11 mouse cellular contexts compared by ENCODE assay signal in the genomic region with DNA sequence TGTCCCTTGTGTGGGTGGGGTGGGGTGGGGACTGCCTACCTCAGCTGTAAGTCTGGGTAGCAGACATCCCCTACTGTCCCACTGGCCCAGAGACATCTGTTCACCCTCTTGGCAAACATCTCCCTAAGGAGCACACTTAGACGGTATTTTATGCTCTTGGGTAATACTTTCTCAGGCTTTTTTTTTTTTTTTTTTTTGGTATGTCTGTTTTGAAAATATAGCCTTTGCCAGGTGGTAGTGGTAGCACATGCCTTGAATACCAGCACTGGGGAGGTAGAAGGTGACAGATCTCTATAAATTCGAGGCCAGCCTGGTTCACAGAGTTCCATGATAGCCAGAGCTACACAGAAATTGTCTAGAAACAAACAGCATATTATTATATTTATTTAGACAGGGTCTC. TPM values are rescaled to one million over a fixed set of nuclear protein-coding genes. Genes with fewer than 3 reads are reported as not detected.
DNase-seq lines count a peak whose midpoint lies in the region; ATAC-seq and TF ChIP-seq lines count a peak whose summit lies in the region.
"Had no signal": no experiment of that assay in that cellular context is flagged by ENCODE, and none has a peak within 500 bp of the region (broad histone marks: within the 10 kb centered on the region; RNA-seq: fewer than 3 reads in every experiment).

No protein-coding gene starts in this region.

- intact Hi-C loops in heart, postnatal 10 days (cut with DNase I) = loop anchor here (1.0 to 2.0 kb wide), 2 partner anchors 11 to 15 kb away; a partner anchor contains a TSS

- H3K4me3 ChIP-seq in heart, embryonic 12.5 days = no peak overlapping the region
- H3K4me3 ChIP-seq in liver, adult 2 months (ENCODE audit: insufficient read depth, low read depth, low read length) = no peak overlapping the region
- no peak overlapping the region for H3K4me3 ChIP-seq in liver, embryonic 11.5 days (ENCODE audit: low read depth, low read length)
- no peak overlapping the region for H3K4me3 ChIP-seq in brown adipose tissue, adult 24 weeks (ENCODE audit: insufficient read depth, low read depth, low read length)
- no peak overlapping the region for H3K4me3 ChIP-seq in liver, embryonic 13.5 days (replicated peaks)

- no peak for TF ChIP-seq CTCF in liver, adult 2 months (IDR thresholded peaks at IDR 0.05; ENCODE audit: low read depth, low read length)

- no peak for TF ChIP-seq POLR2A in liver, adult 2 months (IDR thresholded peaks at IDR 0.05; ENCODE audit: extremely low read depth, insufficient read depth, low read length)

- WGBS in heart, embryonic 12.5 days = 69% methylated on average over 2 of the region's 2 CpGs
- 27% methylated on average over 2 of the region's 2 CpGs for WGBS in liver, adult 2 months
- 51% methylated on average over 2 of the region's 2 CpGs for WGBS in liver, embryonic 11.5 days
- WGBS in liver, embryonic 13.5 days (ENCODE audit: insufficient replicate concordance) = 46% methylated on average over 2 of the region's 2 CpGs

- H3K79me2 ChIP-seq in liver, adult 2 months (ENCODE audit: control insufficient read depth, insufficient read depth, low read length) = peaks cover 3% of the 10 kb centered on the region; the same call in 1 of the 2 replicates

- no peak overlapping the region for H3K9ac ChIP-seq in heart, embryonic 12.5 days
- H3K9ac ChIP-seq in liver, adult 2 months (ENCODE audit: low read depth, low read length) = no peak overlapping the region
- H3K9ac ChIP-seq in liver, embryonic 11.5 days (ENCODE audit: low read depth, low read length) = no peak overlapping the region
- no peak overlapping the region for H3K9ac ChIP-seq in liver, embryonic 13.5 days

- H3K9me3 ChIP-seq in heart, embryonic 12.5 days (replicated peaks) = no peaks in the 10 kb centered on the region
- no peaks in the 10 kb centered on the region for H3K9me3 ChIP-seq in liver, embryonic 11.5 days (ENCODE audit: control insufficient read depth, low read length)
- H3K9me3 ChIP-seq in liver, embryonic 13.5 days (replicated peaks) = no peaks in the 10 kb centered on the region

- DNase-seq in heart, postnatal 10 days = no peak
- no peak for DNase-seq in liver, adult 2 months (ENCODE audit: extremely low read depth, low read depth, low spot score)
- DNase-seq in liver, embryonic 11.5 days (ENCODE audit: low spot score) = no peak
- DNase-seq in liver, embryonic 13.5 days = no peak
- DNase-seq in right cerebral cortex, postnatal 36 days (ENCODE audit: low spot score in 2 of 2) = no peak
- DNase-seq: gastrocnemius, postnatal 10 days; thymus, postnatal 36 days had no signal

- peak overlapping the region; percentile 78; the same call in 1 of the 2 replicates for H3K27ac ChIP-seq in heart, embryonic 12.5 days (ENCODE audit: poor library complexity, severe bottlenecking)
- H3K27ac ChIP-seq in liver, adult 2 months (replicated peaks; ENCODE audit: insufficient read depth, low read depth, low read length) = peak overlapping the region; percentile 94
- H3K27ac ChIP-seq in liver, embryonic 11.5 days (ENCODE audit: low read depth, low read length) = no peak overlapping the region; the same call in 1 of the 2 replicates
- H3K27ac ChIP-seq in brown adipose tissue, adult 24 weeks (replicated peaks; ENCODE audit: low read depth, low read length) = peak overlapping the region; percentile 97
- peak overlapping the region; percentile 62 for H3K27ac ChIP-seq in liver, embryonic 13.5 days

- H3K4me1 ChIP-seq in heart, embryonic 12.5 days (replicated peaks) = peaks cover 40% of the 10 kb centered on the region
- H3K4me1 ChIP-seq in liver, adult 2 months (ENCODE audit: control insufficient read depth, insufficient read depth, low read length) = peaks cover 47% of the 10 kb centered on the region
- peaks cover 15% of the 10 kb centered on the region for H3K4me1 ChIP-seq in liver, embryonic 11.5 days (replicated peaks; ENCODE audit: control insufficient read depth, insufficient read depth, low read length)
- H3K4me1 ChIP-seq in brown adipose tissue, adult 24 weeks (ENCODE audit: control insufficient read depth, insufficient read depth, insufficient read length, low read length) = peaks cover 27% of the 10 kb centered on the region
- H3K4me1 ChIP-seq in liver, embryonic 13.5 days (replicated peaks) = peaks cover 70% of the 10 kb centered on the region

- H3K4me2 ChIP-seq in heart, embryonic 12.5 days = no peak overlapping the region
- no peak overlapping the region for H3K4me2 ChIP-seq in liver, embryonic 11.5 days
- H3K4me2 ChIP-seq in liver, embryonic 13.5 days = no peak overlapping the region

- H3K27me3 ChIP-seq in heart, embryonic 12.5 days (replicated peaks) = no peaks in the 10 kb centered on the region
- H3K27me3 ChIP-seq in liver, adult 2 months (ENCODE audit: control insufficient read depth, insufficient read depth, low read length) = no peaks in the 10 kb centered on the region
- H3K27me3 ChIP-seq in liver, embryonic 11.5 days (replicated peaks; ENCODE audit: control insufficient read depth, insufficient read depth, low read length) = no peaks in the 10 kb centered on the region
- H3K27me3 ChIP-seq in liver, embryonic 13.5 days = no peaks in the 10 kb centered on the region

- no peak for ATAC-seq in heart, embryonic 12.5 days (ENCODE audit: insufficient number of reproducible peaks, low FRiP score)
- no peak for ATAC-seq in liver, embryonic 11.5 days (replicated peaks; ENCODE audit: low FRiP score)
- no peak for ATAC-seq in liver, embryonic 13.5 days (ENCODE audit: low read depth)
- ATAC-seq in megakaryocyte, adult 5-6 weeks (ENCODE audit: poor library complexity, severe bottlenecking) = no peak
- ATAC-seq: activated CD4-positive, CD25-positive, alpha-beta regulatory T cell, adult 4 months had no signal

- peaks cover 46% of the 10 kb centered on the region for H3K36me3 ChIP-seq in heart, embryonic 12.5 days
- H3K36me3 ChIP-seq in liver, adult 2 months (ENCODE audit: control insufficient read depth, insufficient read depth, low read length) = peaks cover 42% of the 10 kb centered on the region
- H3K36me3 ChIP-seq in liver, embryonic 11.5 days (ENCODE audit: control insufficient read depth, insufficient read depth, low read length) = peaks cover 31% of the 10 kb centered on the region
- H3K36me3 ChIP-seq in liver, embryonic 13.5 days = peaks cover 49% of the 10 kb centered on the region

RNA-seq across cellular contexts. Expression of a gene that starts 1.1 kb away (rescaled TPM):
- 137 and 142 TPM in 2 replicates for polyA plus RNA-seq in heart, embryonic 12.5 days (2016; fragmentation: Nextera tagmentation; extraction: Ambion mirVana)
- total RNA-seq in heart, postnatal 10 days (2021) = 1,000 to 10,000 TPM; 1,137 to 1,217 TPM
- 636 and 645 TPM in 2 replicates for total RNA-seq in liver, adult 2 months (2014; rRNA removed)
- polyA plus RNA-seq in liver, adult 2 months (2012; rRNA removed) = 561 and 625 TPM in 2 replicates
- 107 TPM in 2 replicates for polyA plus RNA-seq in liver, embryonic 11.5 days (2014; fragmentation: Nextera tagmentation; extraction: Ambion mirVana)
- 3,379 and 3,601 TPM in 2 replicates for polyA plus RNA-seq in brown adipose tissue, adult 24 weeks (2012; ENCODE audit: insufficient read depth, insufficient read length, missing spikeins)
- polyA plus RNA-seq in liver, embryonic 13.5 days (2015; fragmentation: Nextera tagmentation; extraction: Ambion mirVana) = 74.5 and 77.7 TPM in 2 replicates
- total RNA-seq in megakaryocyte, adult 5-6 weeks (2015) = 119 TPM in 2 replicates
- total RNA-seq in megakaryocyte, adult 5-6 weeks (2017) = 78.8 and 82.8 TPM in 2 replicates

RNA-seq across cellular contexts. Expression of a gene that starts 9.7 kb away (rescaled TPM):
- 4.2 and 4.4 TPM in 2 replicates for polyA plus RNA-seq in heart, embryonic 12.5 days (2016; fragmentation: Nextera tagmentation; extraction: Ambion mirVana)
- 10 to 100 TPM; 35.0 to 35.8 TPM for total RNA-seq in heart, postnatal 10 days (2021)
- total RNA-seq in liver, adult 2 months (2014; rRNA removed) = 9.5 and 11.0 TPM in 2 replicates
- polyA plus RNA-seq in liver, adult 2 months (2012; rRNA removed) = 7.9 and 16.4 TPM in 2 replicates
- 2.9 and 5.1 TPM in 2 replicates for polyA plus RNA-seq in liver, embryonic 11.5 days (2014; fragmentation: Nextera tagmentation; extraction: Ambion mirVana)
- polyA plus RNA-seq in brown adipose tissue, adult 24 weeks (2012; ENCODE audit: insufficient read depth, insufficient read length, missing spikeins) = 12.0 and 14.6 TPM in 2 replicates
- 1.6 and 3.1 TPM in 2 replicates for polyA plus RNA-seq in liver, embryonic 13.5 days (2015; fragmentation: Nextera tagmentation; extraction: Ambion mirVana)
- total RNA-seq in megakaryocyte, adult 5-6 weeks (2015) = 3.1 and 13.4 TPM in 2 replicates
- 5.2 and 5.9 TPM in 2 replicates for total RNA-seq in megakaryocyte, adult 5-6 weeks (2017)

RNA-seq across cellular contexts. Expression of a gene that starts 15.6 kb away (rescaled TPM):
- 218 and 232 TPM in 2 replicates for polyA plus RNA-seq in heart, embryonic 12.5 days (2016; fragmentation: Nextera tagmentation; extraction: Ambion mirVana)
- 100 to 1,000 TPM; 423 to 428 TPM for total RNA-seq in heart, postnatal 10 days (2021)
- 90.1 and 109 TPM in 2 replicates for total RNA-seq in liver, adult 2 months (2014; rRNA removed)
- polyA plus RNA-seq in liver, adult 2 months (2012; rRNA removed) = 81.6 and 109 TPM in 2 replicates
- 238 and 279 TPM in 2 replicates for polyA plus RNA-seq in liver, embryonic 11.5 days (2014; fragmentation: Nextera tagmentation; extraction: Ambion mirVana)
- 122 and 131 TPM in 2 replicates for polyA plus RNA-seq in brown adipose tissue, adult 24 weeks (2012; ENCODE audit: insufficient read depth, insufficient read length, missing spikeins)
- polyA plus RNA-seq in liver, embryonic 13.5 days (2015; fragmentation: Nextera tagmentation; extraction: Ambion mirVana) = 130 and 154 TPM in 2 replicates
- total RNA-seq in megakaryocyte, adult 5-6 weeks (2015) = 275 and 307 TPM in 2 replicates
- total RNA-seq in megakaryocyte, adult 5-6 weeks (2017) = 187 and 291 TPM in 2 replicates

RNA-seq across cellular contexts. Expression of a gene that starts 35.2 kb away (rescaled TPM):
- polyA plus RNA-seq in heart, embryonic 12.5 days (2016; fragmentation: Nextera tagmentation; extraction: Ambion mirVana) = 2.7 and 2.8 TPM in 2 replicates
- total RNA-seq in heart, postnatal 10 days (2021) = 1 to 10 TPM; 2.1 to 2.2 TPM
- total RNA-seq in liver, adult 2 months (2014; rRNA removed) = 1.4 TPM in 2 replicates
- polyA plus RNA-seq in liver, adult 2 months (2012; rRNA removed) = 1.2 and 1.8 TPM in 2 replicates
- 21.7 and 23.1 TPM in 2 replicates for polyA plus RNA-seq in liver, embryonic 11.5 days (2014; fragmentation: Nextera tagmentation; extraction: Ambion mirVana)
- polyA plus RNA-seq in brown adipose tissue, adult 24 weeks (2012; ENCODE audit: insufficient read depth, insufficient read length, missing spikeins) = 2.5 and 4.6 TPM in 2 replicates
- 10.8 and 12.0 TPM in 2 replicates for polyA plus RNA-seq in liver, embryonic 13.5 days (2015; fragmentation: Nextera tagmentation; extraction: Ambion mirVana)
- total RNA-seq in megakaryocyte, adult 5-6 weeks (2015) = 64.9 and 68.8 TPM in 2 replicates
- total RNA-seq in megakaryocyte, adult 5-6 weeks (2017) = 62.6 and 71.5 TPM in 2 replicates

RNA-seq across cellular contexts. Expression of a gene that starts 39.7 kb away (rescaled TPM):
- 1.1 and 1.3 TPM in 2 replicates for polyA plus RNA-seq in heart, embryonic 12.5 days (2016; fragmentation: Nextera tagmentation; extraction: Ambion mirVana)
- 1 to 10 TPM; 2.2 to 2.8 TPM for total RNA-seq in heart, postnatal 10 days (2021)
- total RNA-seq in liver, adult 2 months (2014; rRNA removed) = not detected in 2 replicates
- polyA plus RNA-seq in liver, adult 2 months (2012; rRNA removed) = not detected in 2 replicates
- polyA plus RNA-seq in liver, embryonic 11.5 days (2014; fragmentation: Nextera tagmentation; extraction: Ambion mirVana) = not detected in 2 replicates
- 2.3 TPM in 1 of 2 replicates, not detected in the other for polyA plus RNA-seq in brown adipose tissue, adult 24 weeks (2012; ENCODE audit: insufficient read depth, insufficient read length, missing spikeins)
- polyA plus RNA-seq in liver, embryonic 13.5 days (2015; fragmentation: Nextera tagmentation; extraction: Ambion mirVana) = 0.44 TPM in 1 of 2 replicates, not detected in the other
- total RNA-seq in megakaryocyte, adult 5-6 weeks (2015) = not detected in 2 replicates
- not detected in 2 replicates for total RNA-seq in megakaryocyte, adult 5-6 weeks (2017)
